Mouse (Mus musculus) v-Abl transformed pro-B cells (cell line): Measurements from ENCODE around the gene Cgnl1.

Experiments
- in situ Hi-C, 2 experiments: fragments of 400-800 bp; cut with MboI; formaldehyde crosslinking; loops; one replicate each; pipeline ENCODE4 v1.15.1; 2025; ENCODE audit not compliant: unreplicated experiment in 2 of 2

Gene Cgnl1

DNA sequence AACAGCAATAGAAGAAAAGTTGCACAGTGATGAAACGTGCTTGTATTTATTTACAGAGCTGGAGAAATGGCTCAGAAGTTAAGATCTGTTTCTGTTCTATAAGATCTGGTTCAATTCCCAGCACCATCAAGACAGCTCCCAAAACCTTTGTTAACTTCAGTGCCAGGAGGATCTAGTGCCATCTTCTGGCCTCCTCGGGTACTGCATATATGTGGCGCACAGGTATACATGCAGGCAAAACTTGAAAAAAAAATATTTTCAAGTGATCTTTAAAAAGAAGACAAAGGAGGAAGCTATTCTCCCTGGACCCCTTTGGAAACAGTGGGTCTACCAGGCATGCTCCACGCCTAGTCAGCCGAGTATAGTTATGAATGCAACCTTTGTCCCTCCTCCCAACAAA, 936 bp upstream of the Cgnl1 start:
- in situ Hi-C loops, result loop anchor here (5.0 to 10.0 kb wide), 2 partner anchors 125 to 128 kb away; no protein-coding TSS in a partner anchor

DNA sequence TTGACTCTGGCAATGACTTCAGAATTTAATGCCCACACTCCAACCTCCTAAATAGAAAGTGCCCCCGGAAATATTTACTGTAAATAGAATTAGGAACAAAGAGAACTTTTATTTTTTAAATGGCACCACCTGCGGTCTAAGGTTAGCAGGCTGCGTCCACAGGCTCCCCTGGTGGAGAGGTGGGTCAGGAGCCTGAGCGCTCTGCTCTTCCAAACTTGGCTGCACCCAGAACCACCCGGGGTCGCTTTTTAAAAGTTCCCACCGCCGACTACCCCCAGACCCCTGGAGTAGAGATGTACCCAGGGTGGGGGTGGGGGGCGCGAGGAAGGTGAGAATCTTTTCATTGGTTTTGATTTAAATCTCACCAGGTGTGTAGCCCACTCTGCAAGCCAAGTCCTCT, 918 bp downstream of the Cgnl1 start:
- in situ Hi-C loops, result loop anchor here (5.0 to 10.0 kb wide), 2 partner anchors 123 to 126 kb away; no protein-coding TSS in a partner anchor

DNA sequence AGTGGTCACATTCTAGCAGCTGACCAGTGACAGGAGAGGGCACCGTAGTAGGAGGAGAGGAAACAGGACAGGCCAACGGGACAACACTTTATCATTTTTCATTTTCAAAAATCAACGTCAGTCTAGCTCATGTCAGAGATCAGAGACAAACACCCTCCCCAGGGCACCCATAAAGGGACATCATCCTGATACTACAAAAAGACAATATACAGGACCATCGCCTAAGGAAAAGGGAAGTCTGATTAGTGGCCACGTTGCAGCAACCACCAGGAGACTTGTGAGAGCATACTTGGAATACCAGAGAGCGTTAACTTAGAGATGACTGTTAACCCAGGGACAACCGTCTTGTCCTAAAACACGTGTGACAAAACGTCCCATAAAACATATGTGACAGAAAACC, 1.7 kb downstream of the Cgnl1 start:
- in situ Hi-C loops, result loop anchor here (5.0 to 10.0 kb wide), 2 partner anchors 122 to 125 kb away; no protein-coding TSS in a partner anchor

GRCm38 (mm10) chr9:71768119-71768518, 3.3 kb downstream of the Cgnl1 start:
- in situ Hi-C loops, result no loop called here

DNA sequence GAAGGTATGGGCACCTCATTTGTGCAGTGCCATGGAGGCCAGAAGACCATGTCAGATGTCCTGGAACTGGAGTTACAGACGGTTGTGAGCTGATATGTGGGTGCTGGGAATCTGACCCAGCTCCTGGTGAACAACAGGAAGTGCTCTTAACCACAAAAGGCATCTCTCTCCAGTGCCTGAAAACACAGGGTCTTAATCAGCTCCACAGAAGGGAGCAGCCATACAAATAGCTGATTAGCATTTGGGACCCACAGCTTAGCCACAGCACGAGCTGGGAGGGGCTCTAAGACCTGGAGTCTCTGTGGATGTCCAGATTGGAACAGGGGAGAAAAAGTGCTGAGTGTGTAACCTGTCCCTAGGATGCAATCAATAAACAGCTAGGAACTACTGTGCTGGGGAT, 4.5 kb downstream of the Cgnl1 start:
- in situ Hi-C loops, result no loop called here

GRCm38 (mm10) chr9:71766306-71766705, 5.1 kb downstream of the Cgnl1 start:
- in situ Hi-C loops, result no loop called here

- in situ Hi-C loops, result no loop called here
Measured at GRCm38 (mm10) chr9:71764551-71764950, 6.9 kb downstream of the Cgnl1 start.

- in situ Hi-C loops, result no loop called here
Measured at GRCm38 (mm10) chr9:71763273-71763672, 8.1 kb downstream of the Cgnl1 start.

- in situ Hi-C loops, result no loop called here
Measured at GRCm38 (mm10) chr9:71761663-71762062, 9.7 kb downstream of the Cgnl1 start.

- in situ Hi-C loops, result no loop called here
Measured at GRCm38 (mm10) chr9:71760518-71761141, 10.8 kb downstream of the Cgnl1 start.

GRCm38 (mm10) chr9:71759893-71760292, 11.5 kb downstream of the Cgnl1 start:
- in situ Hi-C loops, result no loop called here

- in situ Hi-C loops, result no loop called here
Measured at GRCm38 (mm10) chr9:71757386-71757785, 14.0 kb downstream of the Cgnl1 start.

DNA sequence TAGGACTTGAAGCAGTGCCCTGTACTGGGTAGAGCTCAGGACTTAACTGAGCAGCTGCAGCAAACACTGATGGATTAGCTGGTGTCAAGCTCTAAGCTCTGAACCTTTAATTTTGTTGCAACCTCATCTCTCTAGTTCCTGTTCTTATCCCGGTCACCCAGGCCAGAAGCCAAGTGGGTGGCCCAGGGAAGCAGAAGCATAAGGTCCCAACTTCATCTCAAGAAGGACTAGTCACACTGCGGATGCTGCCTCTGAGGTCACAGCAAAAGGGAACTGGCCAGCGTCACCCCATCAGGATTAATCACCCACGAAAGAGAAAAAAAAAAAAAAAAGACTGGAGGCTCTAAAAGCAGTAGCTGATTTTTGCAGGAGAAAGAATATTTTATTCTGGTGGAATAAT, 14.5 kb downstream of the Cgnl1 start:
- in situ Hi-C loops, result no loop called here

DNA sequence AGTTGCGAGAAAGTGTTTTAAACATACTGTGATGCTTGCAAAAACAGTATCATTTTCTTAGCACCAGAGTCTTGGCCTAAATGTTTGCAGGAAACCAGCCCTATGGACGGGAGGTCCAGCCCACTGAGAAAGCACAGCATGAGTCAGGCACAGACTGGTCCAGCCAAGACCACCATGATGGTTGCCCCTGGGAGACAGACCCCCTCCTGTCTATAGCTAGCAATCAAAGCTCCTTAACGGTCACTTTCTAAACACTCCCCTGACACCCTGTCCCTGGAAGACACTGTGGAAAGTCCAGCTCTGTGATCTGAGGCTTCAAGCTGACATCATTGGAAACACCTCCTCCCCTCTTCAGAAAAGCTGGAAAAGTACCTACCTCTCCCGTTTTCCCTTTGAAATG, 17.4 kb downstream of the Cgnl1 start:
- in situ Hi-C loops, result no loop called here

GRCm38 (mm10) chr9:71753529-71753928, 17.9 kb downstream of the Cgnl1 start:
- in situ Hi-C loops, result no loop called here

DNA sequence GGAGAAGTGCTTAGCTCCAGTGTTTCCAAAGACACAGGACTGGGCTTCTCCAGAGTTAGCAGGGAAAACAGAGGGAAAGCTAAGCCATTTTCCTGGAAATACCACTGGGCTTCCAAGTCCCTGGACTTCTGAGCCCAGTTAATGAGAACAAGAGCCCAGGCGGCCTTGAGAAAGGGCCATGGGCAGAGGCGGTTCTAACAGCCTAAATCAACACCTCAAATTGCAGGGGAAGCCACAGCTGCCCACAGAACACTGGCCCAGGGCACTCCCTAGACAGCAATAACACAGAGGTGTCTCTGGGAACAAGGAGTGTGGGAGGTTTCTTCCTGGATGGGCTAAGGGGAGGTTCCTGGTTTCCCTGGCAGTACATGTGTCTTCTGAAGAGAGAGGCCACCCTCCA, 18.3 kb downstream of the Cgnl1 start:
- in situ Hi-C loops, result no loop called here

DNA sequence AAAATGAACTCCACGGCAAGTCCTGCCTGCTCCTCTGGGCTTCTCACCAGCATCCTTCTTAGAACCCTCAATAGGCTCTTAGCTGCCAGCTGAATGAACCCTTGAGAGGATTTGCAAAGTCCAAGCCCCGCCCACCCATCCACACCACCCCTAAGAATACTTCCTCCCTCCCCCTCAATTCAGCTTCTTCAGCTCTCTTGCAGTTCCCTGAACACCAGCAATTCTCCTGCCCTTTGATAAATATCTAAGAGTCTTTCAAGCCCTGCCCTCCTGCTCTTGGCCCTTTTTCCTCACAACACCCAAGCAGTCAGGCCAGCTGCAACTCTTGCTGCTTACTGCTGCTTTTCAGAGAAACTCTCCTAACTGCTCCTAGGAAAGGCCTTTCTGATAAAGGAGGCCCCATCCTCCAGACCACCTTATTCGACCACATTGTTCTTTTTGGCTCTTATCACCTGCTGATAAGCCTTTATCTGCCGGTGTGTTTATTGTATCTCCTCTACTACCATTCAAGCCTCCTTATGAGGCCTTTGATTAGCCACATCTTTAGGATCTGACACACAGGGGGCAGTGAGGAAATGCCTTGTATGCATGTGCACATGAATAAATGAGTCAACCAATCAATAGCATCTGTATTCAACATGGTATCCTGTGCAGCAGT, 21.3 kb downstream of the Cgnl1 start:
- in situ Hi-C loops, result no loop called here

GRCm38 (mm10) chr9:71746405-71746804, 25.0 kb downstream of the Cgnl1 start:
- in situ Hi-C loops, result no loop called here

DNA sequence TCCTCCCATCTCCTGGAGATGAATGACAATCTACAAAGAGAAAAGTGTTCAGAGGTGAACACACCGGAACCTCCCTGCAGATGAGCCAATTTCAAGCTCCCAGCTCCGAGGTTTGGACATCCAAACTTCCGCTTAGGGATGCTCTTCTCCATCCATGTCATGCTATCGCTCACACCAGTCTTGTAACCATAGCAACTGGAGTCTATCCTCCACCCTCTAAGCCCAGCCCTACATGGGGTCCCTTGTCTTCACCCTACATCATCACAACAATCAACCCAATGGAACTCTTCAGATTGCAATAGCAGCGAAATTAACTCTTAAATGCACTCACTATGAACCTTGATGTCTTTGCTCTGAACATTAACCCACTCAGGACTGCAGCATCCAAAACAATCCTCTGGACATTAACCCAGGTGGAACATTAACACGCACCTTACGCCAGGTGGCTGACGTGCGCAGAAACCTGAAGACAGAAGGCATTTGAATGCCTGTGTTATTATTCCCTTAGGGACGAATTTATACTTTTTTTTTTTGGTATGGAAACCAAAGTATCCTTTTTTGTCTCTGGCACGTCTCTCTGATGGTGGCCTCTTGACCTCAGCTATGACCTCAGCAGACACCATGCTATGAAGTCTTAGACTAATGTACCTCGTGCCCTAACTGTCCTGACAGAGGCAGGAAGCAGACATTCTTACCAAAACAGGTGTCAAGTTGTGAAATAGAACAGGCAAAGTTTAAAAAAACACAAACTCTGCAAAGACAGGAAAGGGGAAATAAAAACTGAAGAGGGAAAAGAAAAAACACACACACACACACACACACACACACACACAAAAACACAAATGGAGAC, 33.1 kb downstream of the Cgnl1 start:
- in situ Hi-C loops, result no loop called here

GRCm38 (mm10) chr9:71737257-71738023, 34.0 kb downstream of the Cgnl1 start:
- in situ Hi-C loops, result no loop called here

GRCm38 (mm10) chr9:71735886-71736285, 35.5 kb downstream of the Cgnl1 start:
- in situ Hi-C loops, result no loop called here
